In genomic region chr12:100185897-100186296, GRCm38 (mm10) we compare ENCODE assay signal across 7 mouse cellular contexts. TPM values are rescaled to one million over a fixed set of nuclear protein-coding genes. Genes with fewer than 3 reads are reported as not detected.
DNase-seq lines count a peak whose midpoint lies in the region; ATAC-seq and TF ChIP-seq lines count a peak whose summit lies in the region.

No protein-coding gene starts in this region.

- TF ChIP-seq CTCF in small intestine, adult 2 months (IDR thresholded peaks at IDR 0.05; ENCODE audit: extremely low read depth, insufficient read length, insufficient replicate concordance, low read depth, low read length) = no peak

- no peaks in the 10 kb centered on the region for H3K36me3 ChIP-seq in forebrain, embryonic 15.5 days
- H3K36me3 ChIP-seq in liver, embryonic 16.5 days (ENCODE audit: control insufficient read depth, insufficient read depth) = no peaks in the 10 kb centered on the region
- no peaks in the 10 kb centered on the region for H3K36me3 ChIP-seq in small intestine, adult 2 months (ENCODE audit: control insufficient read depth, insufficient read depth, low read length)

- H3K9me3 ChIP-seq in forebrain, embryonic 15.5 days = no peaks in the 10 kb centered on the region
- H3K9me3 ChIP-seq in liver, embryonic 16.5 days (replicated peaks; ENCODE audit: control insufficient read depth, low read length) = no peaks in the 10 kb centered on the region

- no peak overlapping the region for H3K4me3 ChIP-seq in forebrain, embryonic 15.5 days
- no peak overlapping the region for H3K4me3 ChIP-seq in liver, embryonic 16.5 days (ENCODE audit: low read depth, low read length)
- H3K4me3 ChIP-seq in small intestine, adult 2 months (ENCODE audit: low read depth, low read length) = no peak overlapping the region

- no peak for ATAC-seq in forebrain, embryonic 15.5 days (replicated peaks)
- ATAC-seq in liver, embryonic 16.5 days (ENCODE audit: low read depth) = no peak

- H3K27me3 ChIP-seq in forebrain, embryonic 15.5 days = no peaks in the 10 kb centered on the region
- no peaks in the 10 kb centered on the region for H3K27me3 ChIP-seq in liver, embryonic 16.5 days (ENCODE audit: control insufficient read depth, insufficient read depth, low read depth, low read length)
- no peaks in the 10 kb centered on the region for H3K27me3 ChIP-seq in small intestine, adult 2 months (ENCODE audit: control insufficient read depth, insufficient read depth, low read length)

- H3K9ac ChIP-seq in forebrain, embryonic 15.5 days (replicated peaks) = peak overlapping the region; percentile 87; the same call in 1 of the 2 replicates
- H3K9ac ChIP-seq in liver, embryonic 16.5 days (ENCODE audit: low read depth, low read length) = no peak overlapping the region

- H3K27ac ChIP-seq in forebrain, embryonic 15.5 days (replicated peaks) = peak overlapping the region; percentile 99
- 0 out of 2 replicates have a peak overlapping the region, but pooled peaks have one; percentile 23 for H3K27ac ChIP-seq in liver, embryonic 16.5 days (ENCODE audit: low read length)
- H3K27ac ChIP-seq in small intestine, adult 2 months (ENCODE audit: insufficient read depth, low read depth, low read length) = peak overlapping the region; percentile 17

- intact Hi-C loops in left cerebral cortex, postnatal 25 days (cut with DNase I) = loop anchor here (2.0 to 5.0 kb wide), 2 partner anchors 55 to 386 kb away; no protein-coding TSS in a partner anchor

- peak; percentile 21 to 80 for DNase-seq in left cerebral cortex, postnatal 25 days (ENCODE audit: low spot score in 2 of 2)
- no peak for DNase-seq in left cerebral cortex, adult 8-10 months (ENCODE audit: low spot score in 2 of 2)
- DNase-seq in MN1 (ENCODE audit: low spot score) = no peak
- no peak for DNase-seq in cerebellum, postnatal 4 days (ENCODE audit: low spot score in 2 of 2)

- no peak overlapping the region for H3K4me2 ChIP-seq in forebrain, embryonic 15.5 days (replicated peaks)
- peak overlapping the region; percentile 30; the same call in 1 of the 2 replicates for H3K4me2 ChIP-seq in liver, embryonic 16.5 days (ENCODE audit: low read depth, low read length)

- no peak for TF ChIP-seq POLR2A in small intestine, adult 2 months (IDR thresholded peaks at IDR 0.05; ENCODE audit: low read depth, low read length)

- peaks cover 17% of the 10 kb centered on the region for H3K4me1 ChIP-seq in forebrain, embryonic 15.5 days
- H3K4me1 ChIP-seq in liver, embryonic 16.5 days (ENCODE audit: control insufficient read depth, low read depth, low read length) = peaks cover 21% of the 10 kb centered on the region
- H3K4me1 ChIP-seq in small intestine, adult 2 months (ENCODE audit: control insufficient read depth, insufficient read depth, insufficient read length, low read length) = peaks cover 18% of the 10 kb centered on the region; the same call in 1 of the 2 replicates

- WGBS in forebrain, embryonic 15.5 days = 58% methylated on average over 7 of the region's 7 CpGs
- WGBS in liver, embryonic 16.5 days (ENCODE audit: insufficient replicate concordance) = 23% methylated on average over 7 of the region's 7 CpGs
- 53% methylated on average over 7 of the region's 7 CpGs for WGBS in small intestine, adult 2 months

RNA-seq across cellular contexts. Expression of gene Calm1, which starts 13.3 kb away (rescaled TPM):
- 1,000 to 10,000 TPM; 2,231 to 2,341 TPM for total RNA-seq in left cerebral cortex, postnatal 25 days (2021)
- 1,000 to 10,000 TPM; 2,052 to 2,216 (median 2,103) TPM for total RNA-seq in left cerebral cortex, adult 8-10 months (2022)
- polyA plus RNA-seq in forebrain, embryonic 15.5 days (2015; fragmentation: Nextera tagmentation; extraction: Ambion mirVana) = 2,112 and 2,174 TPM in 2 replicates
- 413 and 426 TPM in 2 replicates for polyA plus RNA-seq in liver, embryonic 16.5 days (2015; fragmentation: Nextera tagmentation; extraction: Ambion mirVana)
- 630 and 1,469 TPM in 2 replicates for polyA plus RNA-seq in small intestine, adult 2 months (2012; rRNA removed)

RNA-seq across cellular contexts. Expression of gene Nrde2, which starts 26.4 kb away (rescaled TPM):
- 10 to 100 TPM; 19.2 to 19.6 TPM for total RNA-seq in left cerebral cortex, postnatal 25 days (2021)
- total RNA-seq in left cerebral cortex, adult 8-10 months (2022) = 10 to 100 TPM; 18.0 to 21.0 (median 19.7) TPM
- polyA plus RNA-seq in forebrain, embryonic 15.5 days (2015; fragmentation: Nextera tagmentation; extraction: Ambion mirVana) = 16.5 and 16.6 TPM in 2 replicates
- polyA plus RNA-seq in liver, embryonic 16.5 days (2015; fragmentation: Nextera tagmentation; extraction: Ambion mirVana) = 4.4 and 4.7 TPM in 2 replicates
- 2.0 and 5.4 TPM in 2 replicates for polyA plus RNA-seq in small intestine, adult 2 months (2012; rRNA removed)

Comparison
In these comparisons a context has a peak if more than half of its experiments do, and no peak if none do; other contexts are left out.
1. DNase-seq: peak in left cerebral cortex, postnatal 25 days (2 of 2); none in left cerebral cortex, adult 8-10 months (0 of 2), MN1 (single experiment) and cerebellum, postnatal 4 days (0 of 2).
2. H3K27ac ChIP-seq: peak in every context shown above with its lines; median percentile 99 in forebrain, embryonic 15.5 days; 23 in liver, embryonic 16.5 days; 17 in small intestine, adult 2 months.